Mouse (Mus musculus): ENCODE measurements at regions not wholly inside any gene's neighbourhood (a gene's known extent, or its start where the extent isn't known, plus 50 kb on each side); places are given as distances from the start of the nearest gene placed in this dataset.

DNA sequence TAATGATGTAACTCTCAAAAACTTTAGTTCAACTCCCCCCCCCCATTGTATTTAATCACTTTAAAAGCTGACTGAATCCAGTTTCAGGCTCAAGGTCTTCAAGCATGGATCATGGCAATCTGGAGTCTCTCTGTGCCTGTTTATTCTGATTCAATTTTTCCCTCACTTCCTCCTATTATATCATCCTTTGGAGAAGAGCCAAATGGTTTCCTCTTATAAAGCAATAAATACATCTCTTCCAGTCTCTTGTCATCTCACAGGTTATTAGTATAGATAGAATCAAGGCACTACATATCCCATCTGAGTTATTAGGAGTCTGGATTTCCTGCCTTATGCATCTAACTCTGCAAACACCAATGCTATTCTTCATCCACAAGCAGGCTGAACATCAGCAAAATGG, 530.2 kb upstream of the Pdcd1 start:
- dilution Hi-C loops (cut with MboI; ENCODE audit: extremely low pct_ligation_motif_present, extremely low pct_unique_long_range_greater_than_20kb, low sequenced_read_pairs) = no loop called here
- H3K9me3 ChIP-seq (replicated peaks; ENCODE audit: low read length) = no peaks in the 10 kb centered on the region
- no peak for DNase-seq (ENCODE audit: extremely low read depth)

DNA sequence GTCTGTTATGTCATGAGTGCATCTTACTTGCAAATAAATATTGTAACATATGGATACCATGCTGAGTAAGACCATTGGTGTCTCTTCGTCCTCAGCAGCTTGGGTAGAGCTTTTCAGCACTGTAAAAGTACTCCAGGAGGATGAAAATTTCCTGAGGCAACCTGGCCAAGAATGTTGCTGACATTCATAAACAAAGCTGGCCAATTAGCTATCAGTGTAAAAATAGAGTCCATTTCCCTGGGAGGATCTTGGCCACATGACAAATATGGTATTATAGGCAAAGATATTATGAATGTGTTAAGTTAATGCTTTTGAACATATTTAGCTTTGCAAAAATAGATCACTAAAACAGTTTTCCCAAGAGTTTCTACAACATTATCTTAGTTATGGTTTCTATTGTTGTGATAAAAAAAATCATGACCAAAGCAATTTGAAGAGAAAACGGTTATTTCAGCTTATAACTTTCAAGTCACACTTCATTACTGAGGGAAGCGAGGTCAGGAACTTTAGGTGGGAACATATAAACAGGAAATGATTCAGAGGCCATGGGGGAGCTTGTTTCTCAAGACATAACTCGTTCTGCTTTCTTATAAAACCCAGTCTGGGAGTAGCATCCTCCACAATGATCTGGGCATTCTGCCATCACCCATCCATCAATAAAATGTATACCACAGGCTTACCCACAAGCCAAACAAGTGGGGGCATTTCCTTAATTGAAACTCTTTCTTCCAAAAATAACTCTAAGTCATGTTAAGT, 529.5 kb upstream of the Pdcd1 start:
- Histone ChIP-seq H3K4me3 (replicated peaks in 1 of 3; ENCODE audit: low read depth in 2 of 3, low read length in 2 of 3, poor library complexity in 1 of 3) (no peak overlapping the region), H3K4me1 (ENCODE audit: control insufficient read depth in 1 of 2, insufficient read depth in 2 of 2) (peaks cover 0 to 4% of the 10 kb centered on the region in 2 experiments; a peak in 1 of 4 replicates), H3K9ac (ENCODE audit: insufficient read depth, low read depth) (no peak overlapping the region), H3K79me2 (replicated peaks; ENCODE audit: control insufficient read depth, extremely low read depth, insufficient read depth, poor library complexity, severe bottlenecking) (no peaks in the 10 kb centered on the region), H3K4me2 (ENCODE audit: insufficient read depth, low read depth, poor library complexity, severe bottlenecking) (no peak overlapping the region), H3K36me3 (replicated peaks in 1 of 2; ENCODE audit: control insufficient read depth in 1 of 2, insufficient read depth in 1 of 2, low read length in 1 of 2) (no peaks in the 10 kb centered on the region), H3K27me3 (replicated peaks) (no peaks in the 10 kb centered on the region), H3K27ac (ENCODE audit: insufficient read depth, low read depth) (no peak overlapping the region), H3K9me3 (replicated peaks; ENCODE audit: low read length) (no peaks in the 10 kb centered on the region)
- in situ Hi-C loops (cut with MboI; ENCODE audit: low pct_ligation_motif_present, low pct_unique_long_range_greater_than_20kb, low sequenced_read_pairs) = no loop called here
- dilution Hi-C loops (cut with MboI; ENCODE audit: extremely low pct_ligation_motif_present, extremely low pct_unique_long_range_greater_than_20kb, low sequenced_read_pairs) = no loop called here
- DNase-seq (ENCODE audit: extremely low read depth) = no peak
- TF ChIP-seq SMC3 (IDR thresholded peaks at IDR 0.05; ENCODE audit: low read depth, low read length) = no peak
- no peak for TF ChIP-seq ELF1 (IDR thresholded peaks at IDR 0.05; ENCODE audit: low read depth, low read length)
- no peak for TF ChIP-seq POLR2AphosphoS2 (IDR thresholded peaks at IDR 0.05; ENCODE audit: low read depth, low read length)
- TF ChIP-seq TBP (conservative IDR thresholded peaks at IDR 0.05; ENCODE audit: low read depth, low read length) = no peak
- TF ChIP-seq MAX (IDR thresholded peaks at IDR 0.05; ENCODE audit: low read length) = no peak
- TF ChIP-seq KAT2A (IDR thresholded peaks at IDR 0.05; ENCODE audit: insufficient replicate concordance, low read length) = no peak
- no peak for TF ChIP-seq ZKSCAN1 (IDR thresholded peaks at IDR 0.05; ENCODE audit: borderline replicate concordance, low read depth, low read length)
- TF ChIP-seq SIN3A (IDR thresholded peaks at IDR 0.05; ENCODE audit: low read length) = no peak
- TF ChIP-seq USF2 (conservative IDR thresholded peaks at IDR 0.05; ENCODE audit: low read depth, low read length) = no peak
- TF ChIP-seq TCF12 (IDR thresholded peaks at IDR 0.05; ENCODE audit: low read depth, low read length) = no peak
- no peak for TF ChIP-seq USF1 (IDR thresholded peaks at IDR 0.05; ENCODE audit: low read depth, low read length)

More for the DNA sequence above, 530.2 kb upstream of the Pdcd1 start:
- H3K27ac ChIP-seq (ENCODE audit: insufficient read depth, low read depth) = no peak overlapping the region
- no peaks in the 10 kb centered on the region for H3K36me3 ChIP-seq (replicated peaks in 1 of 2; ENCODE audit: control insufficient read depth in 1 of 2, insufficient read depth in 1 of 2, low read length in 1 of 2)
- no peak overlapping the region for H3K4me3 ChIP-seq (replicated peaks in 1 of 3; ENCODE audit: low read depth in 2 of 3, low read length in 2 of 3, poor library complexity in 1 of 3)
- H3K9ac ChIP-seq (ENCODE audit: insufficient read depth, low read depth) = no peak overlapping the region
- H3K4me2 ChIP-seq (ENCODE audit: insufficient read depth, low read depth, poor library complexity, severe bottlenecking) = no peak overlapping the region
- TF ChIP-seq TCF12 (IDR thresholded peaks at IDR 0.05; ENCODE audit: low read depth, low read length) (no peak), CHD1 (IDR thresholded peaks at IDR 0.05; ENCODE audit: low read depth, low read length) (no peak), JUN (IDR thresholded peaks at IDR 0.05; ENCODE audit: insufficient read depth, low read depth, low read length) (no peak), SMC3 (IDR thresholded peaks at IDR 0.05; ENCODE audit: low read depth, low read length) (no peak), ZKSCAN1 (IDR thresholded peaks at IDR 0.05; ENCODE audit: borderline replicate concordance, low read depth, low read length) (no peak), MEF2A (IDR thresholded peaks at IDR 0.05; ENCODE audit: borderline replicate concordance, low read depth, low read length) (no peak), EP300 (IDR thresholded peaks at IDR 0.05; ENCODE audit: low read length) (no peak), E2F4 (IDR thresholded peaks at IDR 0.05; ENCODE audit: insufficient replicate concordance, low read depth, low read length) (no peak), MXI1 (IDR thresholded peaks at IDR 0.05; ENCODE audit: low read depth, low read length) (no peak), GABPA (IDR thresholded peaks at IDR 0.05; ENCODE audit: insufficient replicate concordance, low read depth, low read length) (no peak), PAX5 (IDR thresholded peaks at IDR 0.05; ENCODE audit: low read length) (no peak), UBTF (IDR thresholded peaks at IDR 0.05; ENCODE audit: low read depth, low read length) (no peak), JUND (conservative IDR thresholded peaks at IDR 0.05; ENCODE audit: low read depth, low read length) (no peak), IRF4 (IDR thresholded peaks at IDR 0.05; ENCODE audit: low read depth, low read length) (no peak)
- in situ Hi-C loops (cut with MboI; ENCODE audit: low pct_ligation_motif_present, low pct_unique_long_range_greater_than_20kb, low sequenced_read_pairs) = no loop called here
- H3K79me2 ChIP-seq (replicated peaks; ENCODE audit: control insufficient read depth, extremely low read depth, insufficient read depth, poor library complexity, severe bottlenecking) = no peaks in the 10 kb centered on the region
- peaks cover 0 to 4% of the 10 kb centered on the region in 2 experiments; a peak in 1 of 4 replicates for H3K4me1 ChIP-seq (ENCODE audit: control insufficient read depth in 1 of 2, insufficient read depth in 2 of 2)
- no peaks in the 10 kb centered on the region for H3K27me3 ChIP-seq (replicated peaks)

All from CH12.LX (cell line).